Mouse (Mus musculus): Measurements from ENCODE around the gene Spata31d1d. TPM values are rescaled to one million over a fixed set of nuclear protein-coding genes. Genes with fewer than 3 reads are reported as not detected.
"Not testable (repeated sequence)": the region's sequence is repeated elsewhere in the genome, so short reads cannot be mapped to it uniquely, and the experiment has no call there.

Spata31d1d gene
- polyA plus RNA-seq, 1 experiment, result 0.04 TPM

DNA sequence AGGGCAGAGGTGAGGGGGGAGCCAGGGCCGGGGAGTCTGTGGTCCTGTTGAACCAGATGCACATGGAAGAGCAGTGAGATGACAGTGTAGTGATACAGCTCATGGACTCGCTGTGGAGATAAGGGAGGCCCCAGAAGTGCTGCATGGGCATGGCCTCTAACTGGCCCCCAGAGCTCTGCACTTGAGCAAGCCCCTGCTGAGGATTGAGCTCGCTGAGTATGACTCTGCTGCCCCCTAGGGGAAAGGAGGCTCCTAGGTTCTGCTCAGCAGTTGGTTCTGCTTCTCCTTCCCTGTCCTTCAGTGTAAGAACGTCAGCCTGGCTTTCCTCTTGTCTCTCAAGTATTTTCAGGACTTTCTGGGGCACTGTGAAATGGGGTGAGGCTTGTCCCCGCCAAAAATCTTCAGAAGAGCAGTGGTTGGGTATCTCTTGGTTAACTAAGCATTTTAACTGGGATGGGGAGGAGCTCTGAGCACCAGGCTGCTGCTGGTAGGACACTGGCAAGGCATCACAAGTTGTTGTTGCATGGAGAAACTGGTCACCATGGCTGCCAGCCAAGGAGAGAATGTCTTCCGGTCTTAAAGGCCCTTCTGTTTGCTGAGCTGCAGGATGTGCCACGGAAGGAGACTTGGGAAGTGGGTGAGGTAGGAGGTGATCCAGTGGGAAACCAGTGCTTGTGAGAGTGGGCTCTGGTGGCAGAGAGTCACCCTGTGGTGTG lies 3.0 kb downstream of the Spata31d1d start:
- DNase-seq (ENCODE audit: low read depth), result no peak

GRCm38 (mm10) chr13:59726139-59726867 lies 5.2 kb downstream of the Spata31d1d start:
- DNase-seq (ENCODE audit: low read depth), result no peak

DNA sequence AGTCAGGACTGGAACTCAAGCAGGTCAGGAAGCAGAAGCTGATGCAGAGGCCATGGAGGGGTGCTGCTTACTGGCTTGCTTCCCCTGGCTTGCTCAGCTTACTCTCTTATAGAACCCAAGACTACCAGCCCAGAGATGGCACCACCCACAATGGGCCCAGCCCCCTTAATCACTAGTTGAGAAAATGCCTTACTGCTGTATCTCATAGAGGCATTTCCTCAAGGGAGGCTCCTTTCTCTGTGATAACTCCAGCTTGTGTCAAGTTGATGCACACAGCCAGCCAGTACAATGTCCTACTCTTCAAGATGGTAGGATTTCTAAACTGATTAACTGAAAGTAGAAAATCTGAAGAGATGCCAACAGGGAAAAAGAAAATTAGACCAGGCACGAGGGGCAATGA lies 9.5 kb downstream of the Spata31d1d start:
- not testable (repeated sequence) for DNase-seq (ENCODE audit: low read depth)

DNA sequence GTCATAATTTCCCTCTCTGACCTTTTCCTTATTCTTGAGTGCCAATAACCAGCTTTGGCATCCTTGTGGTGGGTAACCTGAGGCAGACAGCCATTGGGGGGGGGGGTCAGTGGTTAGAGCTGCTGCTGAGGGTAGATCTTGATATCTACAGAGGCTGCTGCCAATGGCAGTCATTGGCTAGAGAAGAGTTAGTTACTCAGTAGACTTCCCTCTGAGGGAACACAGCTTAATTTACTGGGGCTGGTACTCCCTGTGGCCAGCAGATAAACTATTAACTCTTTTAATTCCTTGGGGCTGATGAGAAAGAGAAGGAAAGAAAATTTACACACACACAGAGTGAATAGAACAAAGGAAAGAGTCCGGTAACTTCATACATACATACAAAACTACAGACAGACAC lies 12.1 kb downstream of the Spata31d1d start:
- no peak for DNase-seq (ENCODE audit: low read depth)

DNA sequence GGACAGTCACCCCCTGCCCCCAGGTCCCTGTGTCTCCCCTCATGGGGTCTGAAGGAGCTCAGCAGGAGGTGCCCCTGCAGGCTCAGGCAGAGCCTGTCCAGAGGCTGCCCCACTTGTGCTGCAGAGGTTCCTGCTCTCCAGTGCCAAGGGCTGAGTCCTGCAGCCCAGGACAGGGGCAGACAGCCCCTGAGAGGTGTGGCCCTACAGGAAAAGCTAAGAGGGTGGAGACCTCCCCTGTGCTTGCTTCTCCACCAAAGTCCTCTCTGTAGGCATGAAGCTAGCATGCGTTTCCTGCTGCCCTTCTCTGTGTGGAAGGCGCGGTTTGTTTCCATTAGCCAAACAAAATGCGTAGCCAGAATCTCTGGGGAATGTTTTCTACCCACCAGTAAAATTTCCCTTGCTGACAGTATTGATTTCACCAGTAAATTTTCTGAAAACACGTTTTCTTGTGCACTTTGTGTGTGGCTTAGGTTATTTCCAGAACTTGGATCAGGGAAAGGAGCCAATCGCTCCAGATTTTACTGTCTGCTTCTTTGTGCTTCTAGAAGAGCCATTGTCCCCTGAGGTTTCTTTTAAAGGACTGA lies 12.6 kb downstream of the Spata31d1d start:
- DNase-seq (ENCODE audit: low read depth), result not testable (repeated sequence)

DNA sequence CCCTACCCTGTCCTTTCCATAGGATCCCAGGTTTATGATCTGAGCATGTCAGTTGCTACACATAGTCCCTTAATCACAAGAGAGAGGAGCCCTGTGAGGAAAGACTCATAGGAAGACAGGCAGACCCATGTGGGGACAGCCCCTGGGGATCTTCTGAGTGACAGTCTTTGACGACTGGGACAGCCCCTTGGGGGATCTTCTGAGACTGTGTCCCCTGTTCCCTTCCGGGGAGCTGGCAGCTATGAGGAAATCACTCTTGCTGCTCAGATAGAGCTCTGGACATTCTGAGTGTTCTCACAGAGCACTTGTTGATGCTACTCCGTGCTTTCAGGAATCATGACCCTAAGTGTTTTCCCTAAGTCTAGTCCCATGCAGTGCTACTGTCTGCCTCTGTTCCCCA lies 17.8 kb downstream of the Spata31d1d start:
- no peak for DNase-seq (ENCODE audit: low read depth)

DNA sequence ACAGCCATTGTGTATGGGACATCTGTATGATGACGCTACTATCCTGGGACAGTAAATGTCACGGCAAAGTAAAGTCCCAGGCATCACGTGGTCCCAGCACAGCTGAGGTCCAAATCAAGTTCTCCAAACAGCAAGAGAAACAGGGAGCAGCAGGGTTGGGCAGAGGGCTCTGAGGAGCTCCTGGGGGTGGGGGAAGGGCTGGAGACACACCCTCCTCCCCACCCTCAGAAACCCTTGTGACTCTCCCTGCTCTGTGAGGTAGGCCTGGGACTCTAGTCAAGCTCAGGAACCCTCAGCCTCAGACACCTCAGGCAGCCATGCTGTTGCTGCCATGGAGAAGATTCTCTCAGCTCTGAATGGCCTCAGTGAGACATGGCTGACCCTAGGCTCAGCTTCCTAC lies 19.6 kb downstream of the Spata31d1d start, which contains the start of gene Spata31d1b:
Spata31d1b (plus strand) TSS at position 301 of the 400 bp plus-strand sequence.
- DNase-seq (ENCODE audit: low read depth), result not testable (repeated sequence)

DNA sequence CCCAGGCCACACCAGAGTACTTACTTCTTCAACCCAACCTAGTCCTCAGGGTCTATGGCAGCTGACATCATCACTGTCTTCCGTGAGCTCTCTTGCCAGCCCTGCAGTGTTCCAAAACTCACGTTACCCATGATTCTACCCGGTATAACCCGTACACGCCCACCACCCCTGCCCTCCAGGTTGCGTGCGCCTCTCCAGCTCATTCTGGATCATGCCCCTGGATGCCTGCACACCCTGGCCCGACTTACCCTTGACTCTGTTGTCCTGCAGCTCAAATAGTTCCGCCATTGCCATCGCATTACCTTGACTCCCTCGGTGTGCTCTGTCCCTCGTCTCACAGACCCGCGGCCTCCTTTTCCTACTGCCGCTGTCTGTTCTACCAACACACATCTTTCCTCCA lies 21.3 kb downstream of the Spata31d1d start, which contains the start of gene Spata31d1a:
Spata31d1a (minus strand) TSS at position 101 of the 400 bp plus-strand sequence.
- no peak for DNase-seq (ENCODE audit: low read depth)

DNA sequence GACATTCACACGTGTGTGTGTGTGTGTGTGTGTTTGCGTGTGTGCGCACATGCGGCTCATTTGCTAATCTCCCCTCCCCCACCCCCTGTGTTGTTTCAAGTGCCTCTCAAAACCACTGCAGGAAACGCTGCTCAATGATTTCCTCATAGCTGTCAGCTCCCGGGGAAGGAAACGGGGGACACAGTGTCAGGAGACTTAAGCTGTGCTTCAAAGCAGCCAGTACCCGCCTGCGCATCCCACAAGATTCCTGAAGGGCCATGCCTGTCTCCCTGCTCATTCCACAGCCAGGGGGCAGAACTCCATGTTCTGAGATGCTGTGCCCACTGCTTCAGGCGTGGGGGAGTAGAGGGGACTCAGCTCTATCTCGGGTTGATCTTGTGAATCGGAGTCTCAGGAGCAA lies 27.0 kb downstream of the Spata31d1d start:
- no peak for DNase-seq (ENCODE audit: low read depth)

DNA sequence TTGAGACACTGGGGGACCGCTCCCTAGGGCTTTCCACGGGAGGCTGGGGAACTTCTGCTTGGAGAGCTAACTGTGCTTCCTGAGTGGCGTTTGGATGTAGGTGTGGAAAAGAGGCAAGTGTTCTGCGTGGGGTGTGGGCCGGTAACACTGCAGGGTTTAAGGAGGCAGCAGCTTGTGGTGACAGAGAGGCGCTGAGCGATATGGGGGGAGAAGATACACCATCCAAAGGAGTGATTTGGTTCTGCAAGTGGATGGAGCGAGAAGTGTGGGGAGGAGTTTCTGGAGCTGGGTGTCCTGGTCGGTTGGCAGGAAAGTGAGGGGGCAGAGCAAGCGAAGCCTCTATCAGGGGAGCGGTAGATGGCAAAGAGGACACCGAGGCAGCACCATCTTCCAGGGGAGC lies 28.0 kb downstream of the Spata31d1d start:
- no peak for DNase-seq (ENCODE audit: low read depth)

GRCm38 (mm10) chr13:59700137-59700536 lies 31.4 kb downstream of the Spata31d1d start:
- not testable (repeated sequence) for DNase-seq (ENCODE audit: low read depth)

- DNase-seq (ENCODE audit: low read depth), result no peak
These were observed 32.4 kb downstream of the Spata31d1d start for GRCm38 (mm10) chr13:59699131-59699530.

GRCm38 (mm10) chr13:59695781-59696180 lies 35.8 kb downstream of the Spata31d1d start:
- no peak for DNase-seq (ENCODE audit: low read depth)

DNA sequence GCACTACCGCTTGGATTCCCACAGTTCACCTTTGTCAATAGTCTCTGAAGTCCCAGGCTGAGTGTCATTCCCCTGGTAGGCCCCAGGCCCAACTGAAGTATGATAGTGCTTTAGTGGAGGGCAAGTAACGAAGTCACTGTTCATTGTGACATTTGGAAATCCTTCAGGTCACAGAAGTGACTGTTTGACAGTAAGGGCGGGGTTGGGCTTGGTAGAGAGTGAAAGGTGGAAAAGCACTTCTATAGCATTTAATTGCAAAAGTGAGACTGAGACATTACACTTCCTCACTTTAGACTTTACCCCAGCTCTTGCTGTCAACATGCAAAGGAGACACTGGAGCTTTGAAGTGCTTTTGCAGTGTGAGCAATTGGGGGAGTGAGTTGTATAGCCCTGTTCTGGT lies 37.5 kb downstream of the Spata31d1d start, which contains the start of gene 4921517D22Rik:
4921517D22Rik (minus strand) TSS at position 101 of the 400 bp plus-strand sequence.
- no peak for DNase-seq (ENCODE audit: low read depth)

DNA sequence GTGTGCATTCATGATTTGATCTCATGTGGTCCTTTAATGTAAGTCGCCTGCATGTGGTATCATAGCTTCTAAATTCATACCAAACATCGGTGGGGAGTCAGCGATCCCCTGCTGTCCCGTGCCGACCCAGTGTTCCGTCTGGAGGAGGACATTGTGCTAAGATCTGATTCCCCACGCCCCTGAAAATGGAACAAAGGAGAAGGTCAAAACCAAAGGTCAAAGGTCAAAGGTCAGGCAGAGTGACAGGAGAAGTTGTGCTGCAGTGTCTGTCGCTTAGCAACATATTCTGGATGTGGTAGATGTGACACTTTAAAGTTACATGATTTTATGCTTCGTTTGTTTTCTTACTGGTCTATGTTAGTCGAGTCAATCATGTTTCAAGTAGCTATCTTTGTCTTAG lies 40.1 kb downstream of the Spata31d1d start:
- DNase-seq (ENCODE audit: low read depth), result no peak

GRCm38 (mm10) chr13:59690576-59690975 lies 41.0 kb downstream of the Spata31d1d start:
- no peak for DNase-seq (ENCODE audit: low read depth)

DNA sequence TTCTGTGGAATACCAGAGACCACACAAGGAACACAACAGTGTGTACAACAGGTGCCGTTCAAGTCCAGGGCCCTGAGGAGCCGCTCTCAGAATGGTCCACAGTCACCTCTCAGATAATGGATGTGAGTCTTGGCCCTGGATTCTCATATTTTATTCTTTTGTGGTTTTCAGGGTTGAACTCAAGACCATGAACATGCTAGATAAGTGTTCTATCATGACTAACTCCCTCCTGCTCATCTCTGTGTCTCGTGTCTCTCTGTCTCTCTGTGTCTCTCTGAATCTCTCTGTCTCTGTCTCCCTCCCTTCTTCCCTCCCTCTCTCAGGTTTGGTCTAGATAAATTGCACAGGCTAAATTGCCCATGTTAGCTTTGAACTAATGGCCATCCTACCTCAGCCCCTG lies 41.7 kb downstream of the Spata31d1d start:
- DNase-seq (ENCODE audit: low read depth), result no peak

DNA sequence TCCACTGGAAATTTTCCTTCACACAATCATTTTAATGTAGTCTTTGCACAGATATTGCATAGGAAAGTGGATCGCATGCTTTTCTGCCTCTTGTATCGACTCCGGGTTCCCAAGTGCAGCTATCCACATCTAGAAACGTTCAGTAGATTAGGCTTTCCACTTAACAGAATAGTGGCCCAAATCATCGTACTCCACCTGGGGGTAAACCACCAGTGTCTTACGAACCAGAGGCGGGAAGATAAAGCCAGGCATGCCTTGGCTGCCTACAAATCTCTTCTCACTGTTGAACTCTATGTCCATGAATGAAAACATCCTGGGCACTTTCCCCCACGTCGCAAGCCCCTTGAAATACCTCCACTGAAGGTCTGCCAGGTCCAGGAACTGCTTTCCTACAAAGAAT lies 42.2 kb downstream of the Spata31d1d start:
- DNase-seq (ENCODE audit: low read depth), result no peak

GRCm38 (mm10) chr13:59688338-59688770 lies 43.2 kb downstream of the Spata31d1d start:
- no peak for DNase-seq (ENCODE audit: low read depth)

DNA sequence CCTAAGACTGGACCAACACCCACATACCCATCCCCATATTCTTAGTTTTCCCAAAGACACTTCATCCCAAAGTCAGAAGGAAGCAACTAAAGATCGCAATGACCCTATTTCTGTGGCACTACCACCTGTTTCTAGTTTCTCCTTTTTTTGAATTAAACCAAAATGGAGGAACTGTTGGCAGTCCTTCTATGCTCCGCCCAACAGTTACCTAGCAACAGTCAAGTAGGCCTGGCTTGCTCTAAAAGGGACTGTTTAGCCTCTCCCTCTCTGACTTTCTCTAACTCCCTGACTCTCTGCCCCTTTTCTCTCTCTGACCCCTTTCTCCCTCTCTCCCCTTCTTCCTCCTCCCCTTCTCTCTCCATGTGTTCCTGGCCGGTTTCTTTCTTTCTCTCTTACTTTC lies 46.3 kb downstream of the Spata31d1d start:
- no peak for DNase-seq (ENCODE audit: low read depth)

DNA sequence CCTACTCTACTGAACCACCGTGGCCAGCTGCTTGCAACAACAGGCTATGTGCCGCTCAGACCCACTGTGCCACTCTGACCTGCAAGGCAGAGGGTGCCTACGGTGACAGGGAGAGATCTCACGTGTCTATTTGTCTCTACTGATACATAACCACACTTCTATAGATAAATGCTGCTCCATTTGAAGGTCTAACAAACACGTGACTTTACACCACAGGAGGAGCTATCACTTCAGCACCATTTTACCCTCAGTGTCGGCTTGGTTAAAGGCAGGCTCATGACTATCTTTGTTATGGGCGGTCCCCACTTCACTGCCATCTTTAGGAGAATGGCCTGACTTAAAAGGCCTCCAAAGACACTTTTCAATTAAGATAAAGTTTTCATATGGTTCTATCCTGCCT lies 48.9 kb downstream of the Spata31d1d start:
- DNase-seq (ENCODE audit: low read depth), result no peak

DNA sequence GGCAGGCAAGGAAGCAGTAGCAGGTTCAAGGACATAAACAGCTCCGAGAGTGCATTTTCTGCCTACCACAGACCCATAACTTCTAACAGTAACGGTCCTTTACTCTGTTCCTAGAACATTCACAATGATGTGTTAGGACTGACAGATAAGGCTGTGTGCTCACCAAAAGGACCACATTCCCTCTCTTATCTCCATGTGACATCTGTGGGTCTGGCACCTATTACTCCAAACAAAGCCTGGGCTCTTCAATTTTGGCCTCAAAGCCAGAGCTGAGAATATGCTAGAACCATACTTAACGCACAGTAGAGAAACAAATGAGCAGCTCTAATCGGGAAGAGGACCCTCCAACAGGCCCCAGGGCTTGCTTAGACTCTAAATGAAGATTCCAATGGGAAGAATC lies 51.6 kb downstream of the Spata31d1d start:
- DNase-seq (ENCODE audit: low read depth), result no peak

GRCm38 (mm10) chr13:59679306-59679705 lies 52.2 kb downstream of the Spata31d1d start:
- DNase-seq (ENCODE audit: low read depth), result no peak
